Mouse (Mus musculus) adrenal gland, postnatal 25 days (tissue): Measurements from ENCODE around the gene Thrb. TPM values are rescaled to one million over a fixed set of nuclear protein-coding genes. Genes with fewer than 3 reads are reported as not detected.
"Not testable (repeated sequence)": the region's sequence is repeated elsewhere in the genome, so short reads cannot be mapped to it uniquely, and the experiment has no call there.

Experiments used
- DNase-seq: peaks from one replicate; pipeline ENCODE4 v3.0.0; 2021; ENCODE audit warnings: mixed read lengths
- total RNA-seq: library from RNA; stranded (reverse); gene quantifications from 2 replicates; pipeline ENCODE4 v1.2.3, GENCODE M21; 2021

Gene Thrb
- total RNA-seq, 1 experiment from 2014 or later, result 125 TPM

DNA sequence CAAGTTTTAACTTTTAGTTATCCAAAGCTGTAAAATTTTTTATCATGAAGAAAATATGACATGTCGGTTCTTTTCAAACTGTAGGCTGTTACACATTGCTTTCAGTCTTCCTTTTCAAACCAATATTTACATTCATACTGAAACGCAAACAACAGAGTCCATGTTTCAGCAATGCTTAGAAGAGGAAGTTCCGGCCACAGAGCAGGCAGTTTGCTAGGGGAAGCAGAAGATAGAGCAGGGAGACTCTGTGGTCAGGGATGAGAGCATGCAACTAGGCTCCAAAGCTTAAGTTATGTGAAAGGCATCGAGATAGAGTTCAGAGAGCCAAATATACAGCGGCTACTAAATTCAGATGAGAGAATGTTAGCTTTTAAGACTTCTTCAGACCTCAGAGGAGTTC lies 219.4 kb downstream of the Thrb start:
- DNase-seq, result no peak

DNA sequence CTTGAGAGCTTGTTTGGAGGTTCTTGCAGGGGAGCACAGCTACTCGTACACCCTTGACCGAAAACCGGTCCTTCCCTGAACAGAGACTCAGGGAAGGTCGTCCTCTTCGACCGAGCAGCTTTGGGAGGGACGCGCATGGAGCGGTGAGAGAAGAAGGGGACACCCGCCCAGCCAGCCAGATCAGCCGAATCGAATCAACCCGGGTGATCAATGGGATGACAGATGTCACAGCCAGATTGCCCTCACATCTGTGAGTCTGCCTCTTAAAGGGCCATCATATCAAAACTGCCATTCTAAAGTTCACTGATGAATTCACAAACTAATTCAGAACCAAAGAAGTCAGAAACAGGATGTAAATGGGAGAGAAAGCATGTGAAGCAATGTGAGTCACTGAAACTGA lies 224.8 kb downstream of the Thrb start:
- DNase-seq, result no peak

DNA sequence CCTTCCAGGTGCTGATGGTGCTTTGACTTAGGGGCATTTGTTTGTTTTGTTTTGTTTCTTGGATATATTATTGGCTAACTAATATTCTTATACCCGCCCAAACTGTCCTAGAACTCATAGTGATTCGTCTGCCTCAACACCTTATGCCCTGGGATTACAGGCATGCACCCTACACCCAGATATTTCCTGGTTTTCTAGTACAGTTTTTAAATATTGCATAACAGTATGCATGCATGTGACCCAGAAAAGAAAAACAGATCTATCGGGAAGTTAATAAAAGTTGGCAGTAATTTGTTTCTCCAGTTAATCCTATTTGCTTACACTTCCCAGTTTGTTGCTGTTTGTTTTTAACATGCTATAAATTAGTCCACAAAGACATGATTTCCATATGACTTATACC lies 225.3 kb downstream of the Thrb start:
- DNase-seq, result no peak

DNA sequence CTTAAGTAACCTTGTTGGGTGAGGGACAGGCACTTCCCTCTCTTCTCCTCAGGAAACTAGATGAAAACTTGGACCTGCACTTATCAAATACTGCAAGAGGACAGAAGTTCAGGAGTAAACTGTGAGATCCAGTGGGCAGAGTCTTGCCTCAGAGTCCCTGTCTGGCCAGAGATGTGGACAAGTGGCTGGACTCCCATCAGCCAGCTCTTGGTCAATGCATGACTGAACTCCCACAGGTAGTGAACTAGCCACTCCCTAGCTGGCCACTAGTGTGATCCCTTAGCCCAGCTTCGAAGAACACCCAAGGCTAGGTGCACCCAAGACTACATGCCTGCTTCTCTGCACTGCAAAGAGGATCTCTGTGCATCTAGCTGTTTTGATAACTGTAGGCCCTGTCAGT lies 234.7 kb downstream of the Thrb start:
- DNase-seq, result no peak

DNA sequence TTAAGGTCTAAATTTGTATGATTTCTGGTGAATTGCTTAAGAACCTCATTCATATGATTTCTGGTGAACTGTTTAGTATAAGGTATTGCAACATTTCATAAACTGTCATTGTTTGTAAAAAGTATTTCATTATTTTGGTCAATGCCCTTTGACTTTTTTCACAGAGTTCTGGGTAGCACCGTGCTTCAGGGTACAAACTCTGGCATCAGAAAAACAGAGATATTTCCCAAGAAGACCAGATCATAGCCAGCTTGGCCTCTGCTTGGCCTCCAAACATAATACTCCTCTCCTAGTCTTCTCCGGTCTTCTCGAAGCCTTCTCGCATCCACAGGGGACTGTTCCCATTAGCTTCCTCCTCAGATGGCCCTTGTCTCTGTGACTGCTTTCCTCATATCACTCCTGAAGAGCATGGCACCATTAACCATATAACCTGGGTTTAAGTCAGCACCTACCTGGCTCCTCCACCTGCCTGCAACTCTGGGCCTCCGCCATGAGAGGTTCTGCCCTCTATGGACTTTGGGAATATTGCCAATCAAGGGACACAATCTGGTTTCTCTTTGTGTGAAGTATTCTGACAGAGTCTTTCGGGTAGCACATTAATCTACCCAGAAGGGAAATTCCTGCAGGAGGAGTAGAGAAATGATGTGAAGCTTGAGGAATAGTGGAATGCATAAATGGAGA lies 239.8 kb downstream of the Thrb start:
- DNase-seq, result no peak

DNA sequence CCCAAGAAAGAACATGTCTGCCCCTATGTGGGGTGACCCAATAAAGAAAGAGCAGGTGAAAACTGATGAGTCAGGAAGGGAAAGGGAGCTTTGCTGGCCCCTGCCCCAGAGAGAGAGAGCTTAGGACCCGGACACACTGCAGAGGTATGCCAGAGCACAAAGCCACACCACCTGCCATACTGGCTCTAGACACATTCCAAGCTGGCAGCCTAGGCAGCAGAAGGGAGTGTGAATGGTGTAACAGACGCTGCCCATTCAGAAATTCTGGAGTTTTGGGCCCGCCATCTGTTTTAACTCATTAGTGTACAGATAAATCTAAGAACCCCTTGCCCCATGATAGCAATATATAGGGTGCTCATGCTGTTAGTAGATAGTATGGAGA lies 240.3 kb downstream of the Thrb start:
- DNase-seq, result no peak

DNA sequence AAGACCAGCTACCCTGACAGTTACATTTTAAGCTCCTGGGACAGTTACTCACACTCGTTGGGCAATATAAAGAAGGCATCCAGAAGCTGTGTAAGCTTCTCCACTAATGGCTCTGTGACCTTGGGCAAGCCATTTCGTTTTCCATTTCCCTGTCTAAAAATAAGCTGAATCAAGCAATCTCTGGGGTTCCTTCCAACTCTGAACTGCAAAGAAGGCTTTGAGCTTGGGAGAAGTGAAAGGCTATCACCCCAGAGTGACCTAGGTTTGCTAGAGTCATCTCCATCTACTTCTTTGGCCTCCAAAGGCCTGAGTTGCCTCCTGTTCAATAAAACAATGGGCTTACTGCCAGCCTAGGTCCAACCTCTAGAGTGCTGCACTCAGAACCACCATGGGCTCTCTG lies 242.4 kb downstream of the Thrb start:
- no peak for DNase-seq

DNA sequence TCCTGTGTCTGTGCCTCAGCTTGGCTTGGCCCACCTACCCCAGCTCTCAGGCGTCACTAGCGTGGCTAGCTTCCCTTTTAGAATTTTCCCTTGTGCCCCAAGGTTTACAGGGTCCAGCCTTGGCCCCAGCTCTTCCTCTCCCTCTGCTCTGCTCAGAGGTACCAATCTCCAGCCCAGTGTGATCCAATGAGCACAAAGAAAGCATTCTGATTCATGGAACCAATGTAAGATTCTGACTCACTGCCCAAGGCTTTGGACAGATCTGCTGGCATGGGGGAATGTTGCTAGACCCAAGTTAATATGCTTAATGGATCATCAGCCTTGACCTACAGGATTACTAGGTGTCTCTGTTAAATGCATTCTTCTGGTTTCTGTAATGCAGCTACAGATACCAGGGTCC lies 243.1 kb downstream of the Thrb start:
- no peak for DNase-seq

DNA sequence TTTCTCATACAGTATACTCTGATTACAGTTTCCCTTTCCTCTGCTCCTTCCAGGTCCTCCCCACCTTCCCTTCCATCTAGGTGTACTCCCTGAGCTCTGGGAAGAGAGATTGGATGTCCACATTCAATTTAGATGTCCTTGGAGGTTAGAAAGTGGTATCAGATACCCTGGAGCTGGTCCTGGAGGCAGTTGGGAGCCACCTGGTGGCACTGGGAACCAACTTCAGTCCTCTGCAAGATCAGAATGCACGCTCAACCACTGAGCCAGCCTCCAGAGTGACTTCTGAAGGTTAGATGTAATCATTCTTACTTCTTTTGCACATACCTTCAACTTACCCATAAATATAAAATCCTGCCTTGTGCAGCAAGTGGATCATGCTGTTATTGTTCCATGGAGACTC lies 244.5 kb downstream of the Thrb start:
- DNase-seq, result no peak

DNA sequence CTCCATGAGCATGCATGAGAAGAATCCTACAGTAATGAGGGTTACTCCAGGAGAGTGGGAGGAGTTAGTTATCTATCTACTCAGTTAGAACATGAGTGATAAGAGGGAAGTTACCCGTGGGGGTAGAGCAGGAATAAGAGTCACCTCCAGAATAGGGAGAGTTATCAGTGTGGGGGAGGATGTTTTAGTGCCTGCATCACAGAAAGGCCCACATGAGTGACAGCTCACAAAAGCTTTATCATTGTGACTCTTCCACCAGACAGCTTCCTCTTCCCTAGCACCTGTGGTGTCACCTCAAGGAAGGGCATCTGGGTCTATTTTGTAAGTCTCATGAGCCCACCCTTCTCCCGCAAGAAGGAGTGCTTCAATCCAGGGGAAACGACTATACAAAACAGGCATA lies 245.6 kb downstream of the Thrb start:
- DNase-seq, result no peak

DNA sequence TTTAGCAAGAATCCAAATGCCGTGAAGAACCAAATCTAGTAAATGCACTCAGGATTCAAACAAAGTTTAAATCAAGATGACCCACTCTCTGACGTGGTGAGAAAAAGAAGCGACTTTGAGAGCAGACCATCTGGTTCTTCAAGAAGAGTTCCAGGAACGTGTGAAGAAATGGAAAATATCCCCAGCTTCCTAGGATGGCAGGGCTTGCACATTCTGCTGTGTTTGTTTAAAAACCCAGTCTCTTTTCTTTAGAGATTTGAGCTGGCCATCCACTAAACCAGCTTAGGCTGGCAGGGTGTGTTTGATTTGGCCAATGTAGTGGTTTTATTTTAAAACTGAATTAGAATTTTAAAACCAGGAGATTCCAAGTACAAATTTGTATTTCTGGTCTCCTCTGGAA lies 246.9 kb downstream of the Thrb start:
- no peak for DNase-seq

DNA sequence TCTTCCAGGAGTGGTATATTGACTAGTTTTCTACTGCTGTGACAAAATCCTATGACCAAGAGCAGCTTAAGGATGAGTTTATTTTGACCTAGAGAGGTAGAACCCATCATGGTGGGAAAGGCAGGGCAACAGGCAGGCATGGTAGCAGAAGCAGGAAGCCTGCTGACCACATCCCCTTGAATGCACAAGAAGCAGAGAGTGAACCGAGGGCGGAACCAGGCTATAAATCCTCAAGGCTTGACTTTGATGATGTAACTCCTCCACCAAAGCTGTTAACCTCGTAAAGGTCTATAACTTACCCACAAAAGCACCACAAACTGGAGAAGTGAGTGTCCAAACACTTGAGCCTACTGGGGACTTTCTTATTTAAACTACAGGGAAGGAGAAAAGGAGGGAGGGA lies 251.1 kb downstream of the Thrb start:
- DNase-seq, result no peak

DNA sequence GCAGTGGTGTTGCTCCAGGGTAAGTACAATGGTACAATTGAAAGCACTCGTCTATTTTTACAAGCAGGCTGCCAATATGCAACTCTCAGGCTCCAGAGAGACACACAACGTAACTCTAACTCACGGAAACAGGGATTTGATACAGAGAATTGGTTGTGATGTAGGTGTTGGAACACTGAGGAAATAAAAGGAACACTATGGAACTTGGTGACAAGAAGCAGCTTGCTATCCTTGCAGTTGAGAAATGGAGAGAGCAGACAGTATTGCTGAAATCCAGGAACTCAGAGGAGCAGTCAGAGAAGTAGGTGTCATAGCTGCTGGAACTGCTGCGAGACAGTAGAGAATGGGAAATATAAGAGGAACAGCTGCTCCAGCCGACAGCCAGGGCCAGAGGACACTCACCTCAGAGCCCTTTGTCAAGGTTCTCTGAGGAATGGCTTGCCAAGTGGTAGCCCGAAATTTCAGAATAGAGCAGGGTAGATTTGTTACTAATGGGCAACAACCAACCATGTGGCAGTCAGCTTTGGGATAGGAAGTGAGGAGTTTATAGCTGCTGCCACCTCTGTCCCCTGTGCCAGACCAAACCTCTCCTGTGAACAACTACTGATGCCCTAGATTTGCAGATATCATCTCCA lies 252.6 kb downstream of the Thrb start:
- no peak for DNase-seq

DNA sequence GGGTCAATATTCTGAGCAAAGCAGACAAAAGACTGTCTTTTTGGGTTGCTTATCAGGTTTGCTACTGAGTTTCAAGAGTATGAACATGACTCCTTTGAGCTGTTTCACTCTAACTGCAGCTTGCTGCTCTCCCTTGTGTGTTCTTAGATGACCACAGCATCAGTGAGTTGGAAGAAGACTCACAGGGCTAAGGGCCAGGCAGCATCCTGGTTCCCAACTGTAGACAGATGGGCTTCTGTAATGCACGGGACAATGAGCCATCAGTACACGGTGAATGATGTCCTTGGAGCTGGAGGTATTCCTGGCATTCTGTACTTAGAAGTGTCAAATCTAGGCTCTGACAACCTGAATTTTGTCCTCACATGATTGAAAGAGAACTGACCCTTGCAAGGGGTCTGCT lies 255.5 kb downstream of the Thrb start:
- no peak for DNase-seq

DNA sequence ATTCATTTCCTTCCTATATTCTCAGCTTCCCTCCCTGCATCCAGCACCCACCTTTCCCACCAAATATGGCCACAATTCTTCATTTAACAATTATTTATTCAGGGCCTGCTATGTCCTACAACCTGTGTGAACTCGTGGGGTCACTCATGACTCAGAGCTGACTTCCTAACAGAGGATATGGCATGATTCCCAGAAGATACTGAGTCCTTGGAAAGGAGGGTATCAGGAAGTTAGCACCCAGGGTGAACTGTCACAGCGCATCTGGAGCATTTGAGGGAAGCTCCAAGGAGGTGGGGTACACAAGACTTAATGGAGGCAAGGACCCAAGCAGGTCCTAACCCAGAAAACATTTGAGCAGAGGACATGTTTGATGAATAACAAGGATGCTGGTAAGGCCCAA lies 256.6 kb downstream of the Thrb start:
- DNase-seq, result no peak

DNA sequence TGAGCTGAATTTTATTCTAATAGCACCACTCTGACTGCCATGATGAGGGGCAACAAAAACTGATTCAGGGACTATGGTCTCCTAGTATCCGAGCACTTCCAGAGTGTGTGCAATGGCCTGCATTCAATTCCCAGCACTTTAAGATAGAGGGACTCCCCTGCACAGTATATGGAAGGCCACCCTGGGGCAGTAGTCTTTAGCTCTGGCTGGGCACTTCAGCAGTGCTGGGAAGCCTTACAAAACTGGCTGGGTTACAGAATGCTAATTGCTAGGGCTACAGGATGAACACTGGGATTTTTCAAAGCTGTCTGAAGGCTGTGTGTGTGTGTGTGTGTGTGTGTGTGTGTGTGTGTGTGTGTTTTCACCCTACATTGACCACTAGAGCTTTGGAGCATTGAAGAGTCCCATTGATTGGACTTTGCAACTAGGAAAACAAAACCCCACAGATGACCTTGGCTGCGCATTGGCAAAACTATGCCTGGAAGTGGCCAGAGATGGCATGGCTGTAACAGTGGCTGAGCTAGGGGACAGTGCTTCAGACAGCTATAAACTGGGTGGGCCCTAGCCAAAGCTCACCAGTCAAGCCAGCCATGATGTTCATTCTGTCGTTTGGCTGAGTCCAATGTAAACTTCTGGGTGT lies 257.2 kb downstream of the Thrb start:
- DNase-seq, result no peak

DNA sequence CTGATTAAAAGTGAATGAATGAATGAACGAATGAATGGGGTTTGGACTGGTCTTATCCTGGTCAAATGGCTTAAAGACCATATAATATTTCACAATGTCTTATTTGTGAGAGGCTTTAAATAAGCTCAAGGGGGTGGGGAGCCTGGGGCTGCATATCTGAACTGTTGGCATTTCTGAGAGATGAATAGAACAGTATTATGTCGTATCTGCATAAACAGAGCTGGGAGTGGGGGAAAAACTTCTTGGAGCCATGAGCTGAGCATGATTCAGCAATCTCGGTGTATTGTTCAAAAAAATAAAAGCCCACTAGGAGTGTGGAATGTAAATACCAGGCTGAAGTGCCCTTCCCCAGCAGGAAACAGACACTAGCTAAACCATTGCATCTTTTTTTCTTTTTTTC lies 257.8 kb downstream of the Thrb start:
- no peak for DNase-seq

DNA sequence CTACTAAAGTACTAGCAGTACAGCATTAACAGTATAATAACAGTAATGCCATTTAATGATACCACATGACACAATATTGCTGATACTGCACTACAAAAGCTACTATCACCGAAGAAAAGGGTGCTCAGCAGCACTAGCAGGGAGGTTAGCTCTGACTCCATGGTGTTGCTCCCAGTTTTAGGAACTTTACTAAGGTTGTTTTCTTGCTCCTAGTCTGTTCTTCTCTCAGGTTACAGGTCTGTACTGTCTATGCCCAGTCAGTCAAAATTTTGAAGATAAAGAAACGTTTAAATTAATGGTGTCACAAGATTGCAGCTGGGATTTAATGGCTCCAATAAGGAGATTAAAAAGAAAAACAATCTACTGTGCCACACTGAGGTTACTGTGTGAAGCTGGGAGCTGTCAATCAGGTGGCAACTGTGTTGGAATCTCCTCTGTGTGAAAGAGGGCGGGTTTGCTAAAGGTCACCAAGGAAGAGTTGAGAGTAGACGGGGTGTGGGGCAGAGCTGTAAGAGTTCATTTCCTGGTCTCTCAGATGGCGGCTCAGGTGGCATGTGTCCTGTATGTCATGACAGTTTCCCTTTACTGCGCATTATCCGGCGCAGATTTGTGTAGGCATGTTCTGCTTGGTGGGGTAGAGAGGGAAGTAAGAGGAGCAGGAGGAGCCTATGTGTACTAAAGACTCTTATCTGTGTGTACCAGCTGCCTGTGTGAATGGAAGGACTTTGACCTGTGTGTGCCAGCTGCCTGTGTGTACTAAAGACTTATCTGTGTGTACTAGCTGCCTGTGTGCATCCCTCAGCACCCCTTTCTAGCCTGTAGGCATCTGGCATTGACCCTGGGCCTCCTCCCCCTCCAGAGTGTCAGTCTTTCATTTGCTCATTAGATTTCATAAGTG lies 263.0 kb downstream of the Thrb start:
- DNase-seq, result no peak

DNA sequence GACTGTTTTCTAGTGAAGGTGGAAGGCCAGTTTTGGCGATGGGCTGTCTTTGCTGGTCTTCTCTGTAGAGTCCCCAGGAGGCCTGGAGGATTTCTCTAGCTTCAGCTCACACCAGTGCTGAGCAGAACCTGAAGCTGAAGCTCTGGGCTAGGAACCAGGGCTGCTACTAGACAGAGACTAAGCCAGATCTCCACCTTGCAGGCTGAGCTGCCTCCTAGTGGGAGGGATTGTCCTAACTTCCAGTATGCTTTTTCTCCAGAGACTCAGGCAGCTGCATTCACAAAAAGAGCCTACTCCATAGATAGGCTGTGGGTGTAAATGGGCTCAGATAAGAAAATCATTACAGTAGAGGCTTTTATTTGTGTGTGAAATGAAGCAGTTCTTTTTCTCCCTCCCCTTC lies 267.4 kb downstream of the Thrb start:
- DNase-seq, result peak; percentile 20

DNA sequence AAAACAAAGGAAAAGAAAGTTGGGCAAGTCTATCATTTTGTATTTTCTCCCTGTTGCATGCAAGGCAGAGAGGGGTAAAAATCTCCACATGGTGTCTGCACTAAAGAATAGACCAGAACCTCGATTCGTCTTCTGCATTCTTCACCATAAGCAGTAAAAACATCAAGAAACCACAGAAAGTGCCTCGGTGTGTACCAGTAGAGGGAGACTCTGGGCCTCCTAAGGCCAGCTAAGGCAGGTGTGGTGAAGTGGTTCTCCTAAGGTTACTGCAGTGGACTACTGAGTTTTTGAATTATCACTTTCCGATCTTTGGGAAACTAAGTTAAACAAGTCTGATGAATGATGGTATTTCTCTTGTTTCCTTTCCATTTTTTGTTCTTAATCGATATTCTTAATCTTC lies 269.5 kb downstream of the Thrb start:
- DNase-seq, result no peak

DNA sequence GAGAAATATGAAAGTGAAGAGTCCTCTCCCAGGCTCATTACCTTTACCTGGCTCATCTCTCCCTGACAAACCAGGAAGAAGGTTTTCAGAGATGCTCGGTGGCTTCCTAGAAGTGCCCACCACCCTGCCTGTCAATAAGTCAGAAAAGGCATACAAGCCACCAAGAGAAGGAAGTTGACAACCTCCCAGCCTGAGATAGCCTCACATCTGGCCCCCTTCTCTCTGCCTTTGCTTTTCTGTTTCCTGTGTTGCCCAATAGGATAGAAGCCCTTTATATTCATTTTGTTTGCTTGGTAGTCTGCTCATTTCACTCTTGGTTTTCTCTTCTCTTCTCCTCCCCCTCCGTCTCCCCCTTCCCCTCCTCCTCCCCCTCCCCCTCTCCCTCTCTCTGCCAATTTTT lies 273.4 kb downstream of the Thrb start:
- DNase-seq, result no peak

DNA sequence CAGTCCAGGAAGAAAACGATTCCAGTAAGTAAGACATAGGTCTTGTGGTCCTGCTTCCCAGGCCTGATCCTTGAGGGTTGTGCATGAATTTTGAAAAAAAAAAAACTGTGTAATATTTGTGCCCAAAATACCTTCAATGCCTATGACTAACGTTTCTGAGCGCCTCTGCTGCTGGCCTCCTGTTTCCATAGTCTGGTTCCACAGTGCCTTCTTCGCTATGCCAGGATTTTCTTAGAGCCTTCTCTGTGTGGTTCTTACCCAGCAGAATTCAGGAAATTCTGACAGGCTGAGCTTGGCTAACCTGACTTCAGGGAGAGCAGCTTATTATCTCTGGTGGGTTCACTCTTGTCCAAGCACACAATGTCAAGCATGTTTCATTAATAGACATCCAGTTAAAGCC lies 274.7 kb downstream of the Thrb start:
- DNase-seq, result not testable (repeated sequence)

DNA sequence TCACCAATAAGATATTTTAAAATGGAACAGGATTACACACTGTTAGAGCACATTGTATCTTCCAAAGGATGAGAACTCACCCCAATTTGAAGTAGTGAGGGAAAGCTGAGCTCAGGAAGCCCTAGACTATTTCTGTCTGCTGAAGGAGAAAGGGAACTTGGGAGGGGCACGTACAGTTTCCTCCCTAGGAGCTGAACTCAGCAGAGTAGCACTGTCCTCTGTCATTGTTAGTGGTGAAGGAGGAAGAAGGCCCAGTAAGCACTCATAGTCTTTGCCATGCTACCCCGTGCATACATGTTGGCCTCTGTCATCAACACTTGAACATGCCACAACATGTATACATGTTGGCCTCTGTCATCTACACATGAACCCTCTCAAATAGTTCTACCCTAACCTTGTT lies 294.0 kb downstream of the Thrb start:
- no peak for DNase-seq
